Mouse (Mus musculus) CD4-positive, CD25-positive, alpha-beta regulatory T cell, adult 4 months (primary cell): ENCODE measurements around the gene Zcchc12. TPM values are rescaled to one million over a fixed set of nuclear protein-coding genes. Genes with fewer than 3 reads are reported as not detected.
A peak's percentile ranks its signal among the peaks of the same experiment; 100 is the strongest.

Experiments
- ATAC-seq: one replicate; pipeline ENCODE4 v1.8.0; 2017
- polyA plus RNA-seq, 2 experiments: library from polyadenylated mRNA; unstranded; fragments of 100-300 nt; shearing (Covaris generic); gene quantifications; one replicate each; pipeline ENCODE4 v1.2.1; 2017

Zcchc12 gene
- polyA plus RNA-seq = 1 to 10 TPM; 1.1 to 3.9 TPM

- peak; percentile 86 for ATAC-seq
These were observed at the start of gene Zcchc12 for GRCm38 (mm10) chrX:36195736-36196525. Zcchc12 (plus strand) TSS chrX:36195904.

DNA sequence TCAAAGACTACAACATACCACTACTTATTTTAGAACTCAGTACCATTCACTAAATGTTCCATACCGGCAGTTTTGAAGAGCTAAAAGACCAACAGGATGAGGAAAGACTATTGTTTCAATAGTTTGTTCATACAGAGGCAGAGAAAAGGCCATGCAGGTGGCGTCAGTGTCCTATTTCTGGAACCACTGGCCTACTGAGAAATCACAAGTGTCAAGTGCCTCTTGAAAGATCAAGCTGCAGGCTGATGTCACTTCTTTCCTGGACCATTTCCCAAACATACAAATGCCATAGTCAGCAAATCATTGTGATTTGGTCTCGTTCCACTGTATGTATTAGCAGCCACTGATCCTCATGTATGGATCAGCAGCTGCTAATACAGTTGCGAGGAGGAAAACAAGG is 49.0 kb upstream of the Zcchc12 start:
- no peak for ATAC-seq

GRCm38 (mm10) chrX:36150100-36150499 is 45.6 kb upstream of the Zcchc12 start:
- no peak for ATAC-seq

DNA sequence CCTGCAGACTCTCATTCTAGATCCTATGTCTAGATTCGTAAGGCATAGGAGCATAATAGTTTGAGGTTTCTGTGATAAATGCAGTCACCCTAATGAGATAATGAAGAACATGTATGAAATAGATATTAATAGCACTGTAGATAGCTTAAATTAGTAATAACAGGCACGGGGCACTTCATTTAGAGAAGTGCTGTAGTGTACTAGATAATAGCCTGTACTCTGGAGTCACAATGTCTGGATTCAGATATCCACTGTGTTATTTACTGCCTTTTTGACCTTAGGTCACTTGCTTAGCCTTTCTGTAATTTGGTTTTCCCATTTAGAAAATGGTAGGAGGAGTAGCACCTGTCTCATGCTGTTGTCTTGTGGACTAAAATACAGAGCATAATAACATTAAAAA is 39.0 kb upstream of the Zcchc12 start:
- ATAC-seq = no peak

DNA sequence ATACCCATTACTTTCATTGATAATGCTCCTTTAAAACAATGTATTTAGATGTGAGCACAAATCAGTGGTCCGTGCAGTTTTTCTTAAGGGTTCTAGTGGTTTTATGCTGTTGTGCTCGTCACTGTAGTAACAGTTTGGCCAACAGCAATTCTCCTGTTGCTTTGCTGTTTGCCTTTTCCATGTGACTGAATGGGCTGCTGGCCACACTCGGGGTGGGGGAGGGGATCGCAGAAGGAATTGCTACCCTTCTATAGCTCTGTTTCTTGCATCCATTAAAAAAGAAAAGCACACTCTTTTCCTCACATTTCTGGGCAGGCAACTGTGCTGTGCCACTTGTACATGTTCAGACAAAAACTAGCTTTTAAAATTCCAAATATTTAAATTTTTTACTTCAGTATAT is 34.1 kb upstream of the Zcchc12 start:
- no peak for ATAC-seq

DNA sequence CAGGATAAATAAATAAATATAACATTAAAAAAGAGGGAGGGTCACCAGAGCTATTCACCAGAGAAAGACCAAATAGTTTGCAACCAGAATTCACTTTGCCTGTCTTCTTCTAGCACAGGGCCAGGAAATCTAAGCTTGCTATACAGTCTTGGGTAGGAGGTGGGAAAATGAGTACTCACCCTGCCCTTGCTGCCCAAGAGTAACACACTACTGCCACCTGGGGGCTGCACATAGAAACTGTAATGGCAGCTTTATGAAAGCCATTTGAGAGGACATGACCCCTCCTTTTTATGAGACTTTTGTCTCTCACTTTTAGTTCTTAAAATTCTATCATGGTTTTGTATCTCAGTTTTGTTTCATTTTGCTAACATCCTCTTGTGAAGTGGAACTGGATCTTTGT is 12.1 kb upstream of the Zcchc12 start:
- ATAC-seq = peak; percentile 54

DNA sequence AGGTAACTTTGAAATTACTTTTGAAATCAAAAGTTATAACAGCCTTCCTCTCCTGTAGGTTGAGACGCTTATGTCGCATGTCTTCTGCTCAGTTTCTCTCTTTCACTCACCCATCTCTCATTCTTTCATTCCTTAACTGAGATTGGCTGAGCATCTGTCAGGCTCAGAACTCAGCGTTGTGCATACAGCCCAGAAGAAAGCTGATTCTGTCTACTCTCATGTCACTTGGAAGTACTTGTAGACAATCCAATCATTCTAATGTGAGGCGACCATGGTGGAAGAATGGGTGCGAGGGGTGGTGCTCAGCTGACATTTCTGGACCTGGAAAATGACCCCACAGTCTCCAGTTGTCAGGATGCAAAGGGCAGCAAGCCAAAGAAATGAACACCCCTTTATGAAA is 9.7 kb upstream of the Zcchc12 start:
- ATAC-seq = no peak

DNA sequence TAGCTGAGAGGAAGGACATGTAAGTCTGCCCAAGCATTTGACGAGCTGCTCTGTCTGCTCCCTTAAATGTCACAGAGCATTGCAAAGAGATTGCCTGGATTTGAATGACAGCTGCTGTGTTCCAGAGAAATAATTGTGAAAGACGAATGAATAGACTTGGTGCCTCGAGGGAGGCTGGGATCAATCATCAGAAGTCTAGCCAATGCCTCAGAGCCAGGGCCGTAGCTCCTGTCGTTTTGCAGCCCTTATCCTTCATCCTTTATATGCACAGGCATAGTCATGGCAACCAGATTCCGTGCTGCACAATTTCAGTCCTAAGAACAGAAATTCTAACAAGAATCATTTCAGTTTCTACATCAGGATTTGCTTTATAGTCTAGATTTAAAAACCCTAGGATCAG is 9.3 kb upstream of the Zcchc12 start:
- no peak for ATAC-seq

DNA sequence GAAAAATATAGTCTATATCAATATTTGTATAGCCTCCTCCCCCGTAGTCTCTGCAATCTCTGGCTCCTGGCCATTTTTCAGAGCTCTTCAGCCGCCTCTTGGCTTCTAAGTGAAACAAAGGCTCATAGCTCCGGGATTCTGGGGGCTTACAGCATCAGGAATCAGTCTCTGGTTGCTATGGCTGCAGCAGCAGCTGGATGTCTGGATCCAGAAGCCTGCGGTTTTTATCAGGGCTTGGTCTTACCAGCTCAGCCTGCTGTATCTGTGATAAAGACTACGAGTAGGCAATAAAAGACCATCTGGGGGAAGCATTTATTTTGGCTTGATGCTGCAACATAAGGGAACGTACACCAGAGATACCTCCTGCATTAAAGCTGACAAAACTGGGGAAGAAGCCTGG is 1.8 kb upstream of the Zcchc12 start:
- ATAC-seq = no peak

DNA sequence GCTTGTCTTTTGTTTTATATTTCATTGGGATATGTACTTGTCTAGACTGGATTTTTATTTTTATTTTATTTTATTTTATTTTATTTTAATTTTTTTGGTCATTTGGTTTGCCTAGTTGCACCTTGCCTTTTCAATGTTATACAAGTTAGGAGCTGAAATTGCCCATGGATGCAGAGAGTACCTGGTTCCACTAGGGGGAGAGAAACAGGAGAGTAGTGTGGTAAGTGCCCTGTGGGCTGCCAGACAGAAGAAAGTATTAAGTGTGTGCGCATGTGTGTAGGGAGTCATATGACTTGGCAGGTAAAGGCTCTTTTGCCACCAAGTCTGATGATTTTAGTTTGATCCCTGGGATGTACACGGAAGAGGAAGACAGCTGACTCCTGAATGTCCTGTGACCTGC is 13.8 kb downstream of the Zcchc12 start:
- ATAC-seq = no peak

DNA sequence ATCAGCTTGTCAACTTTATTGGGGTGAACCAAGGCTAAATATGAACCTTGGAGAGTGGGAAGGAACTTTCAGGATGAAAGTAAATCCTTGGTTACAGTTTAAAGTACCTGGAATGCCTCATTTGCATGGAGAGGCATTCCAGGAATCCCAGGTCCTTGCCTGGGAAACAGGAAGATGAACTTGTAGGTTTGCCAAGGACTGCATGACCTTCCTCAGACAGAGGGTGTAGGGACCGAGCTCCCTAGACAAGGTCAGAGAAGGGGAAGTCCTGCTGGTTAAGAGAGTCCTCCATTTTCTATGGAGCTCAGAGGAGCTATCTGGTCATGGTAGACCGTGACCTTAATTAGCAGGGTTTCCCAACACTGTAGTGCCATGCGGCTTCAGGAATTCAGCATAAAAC is 15.5 kb downstream of the Zcchc12 start:
- ATAC-seq = no peak

- no peak for ATAC-seq
These were observed 25.7 kb downstream of the Zcchc12 start for GRCm38 (mm10) chrX:36221366-36221765.

DNA sequence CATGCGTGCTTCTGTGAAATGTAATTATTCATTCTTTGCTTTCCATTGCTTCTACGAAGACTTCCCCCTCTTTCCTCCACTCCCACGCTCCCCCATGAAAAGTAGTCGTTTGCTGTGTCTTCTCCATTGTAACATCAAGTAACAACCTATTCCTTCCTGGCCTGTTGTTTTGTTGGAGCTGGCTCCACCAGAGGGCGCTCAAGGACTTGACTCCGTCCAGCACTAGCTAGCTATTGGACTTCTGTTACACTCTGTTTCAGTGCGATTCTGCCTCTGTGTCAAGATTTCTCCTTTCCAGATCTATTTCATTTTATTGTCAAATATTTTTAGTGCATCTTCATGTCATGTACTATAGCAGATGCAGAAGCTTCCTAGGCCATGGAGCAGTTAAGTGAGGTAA is 30.1 kb downstream of the Zcchc12 start:
- ATAC-seq = peak; percentile 57

- no peak for ATAC-seq
These were observed 30.9 kb downstream of the Zcchc12 start for GRCm38 (mm10) chrX:36226577-36226976.

DNA sequence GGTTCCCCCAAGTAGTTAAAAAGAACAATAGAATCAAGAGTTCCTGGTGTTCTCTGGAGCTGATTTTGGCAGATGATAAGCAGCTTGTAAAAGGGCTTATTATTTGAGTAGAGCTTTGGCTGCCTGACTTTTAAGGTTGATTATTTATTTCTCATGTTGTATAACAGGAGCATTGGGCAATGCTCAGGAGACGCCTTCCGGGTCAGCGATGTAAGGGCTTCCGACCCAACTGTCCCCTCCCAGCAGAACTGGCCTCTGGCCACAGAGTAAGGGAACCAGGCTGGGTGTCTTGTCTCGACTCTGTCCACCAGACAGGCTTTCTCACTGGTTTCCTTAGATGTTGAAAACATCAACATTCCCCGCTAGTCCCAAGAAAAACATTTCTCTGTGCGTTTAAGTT is 33.2 kb downstream of the Zcchc12 start:
- ATAC-seq = no peak

GRCm38 (mm10) chrX:36229273-36229672 is 33.6 kb downstream of the Zcchc12 start:
- ATAC-seq = no peak

DNA sequence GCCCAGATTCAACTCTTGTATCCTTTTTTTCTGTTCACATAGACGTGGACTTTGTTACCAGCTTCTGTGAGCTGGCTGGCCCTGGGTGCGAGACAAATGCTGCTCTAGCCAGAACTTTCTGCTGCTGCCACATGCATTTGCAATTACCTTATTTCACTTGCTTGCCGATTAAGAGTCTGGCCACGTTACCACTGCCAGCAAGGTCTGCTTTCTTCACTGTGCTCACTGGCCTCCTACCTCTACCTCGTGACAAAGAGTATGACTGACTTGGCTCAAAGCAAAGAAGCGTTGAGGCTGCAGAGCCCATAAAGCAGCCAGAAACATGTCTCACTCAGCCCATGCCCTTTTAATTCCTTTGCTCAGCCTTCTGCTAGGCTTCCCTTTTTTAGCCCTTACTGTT is 39.9 kb downstream of the Zcchc12 start:
- ATAC-seq = no peak

Other genes with a start within 250 kb of the Zcchc12 start
- 1 to 10 TPM in 1 of 2 experiments, under 1 TPM in 1; 0.85 to 1.3 TPM for gene Il13ra1, start 83.8 kb upstream of the Zcchc12 start, polyA plus RNA-seq
- gene Lonrf3, start 132.4 kb downstream of the Zcchc12 start, polyA plus RNA-seq = not detected
- not detected for gene Gm6268, start 205.4 kb downstream of the Zcchc12 start, polyA plus RNA-seq